Mouse (Mus musculus) adipocyte (in vitro differentiated cells): ENCODE data around the gene Eif5.
"Not testable (repeated sequence)": the region's sequence is repeated elsewhere in the genome, so short reads cannot be mapped to it uniquely, and the experiment has no call there.

Experiments used
- DNase-seq: peaks from one replicate; pipeline ENCODE4 v3.0.0-alpha.2; 2016; ENCODE audit warnings: low spot score

Gene Eif5

GRCm38 (mm10) chr12:111537796-111538291, at the start of gene Eif5:
TSS of gene Eif5 (plus strand) at chr12:111538016.
- peak; percentile 98 for DNase-seq

GRCm38 (mm10) chr12:111489261-111489865, 48.5 kb upstream of the Eif5 start:
- no peak for DNase-seq

GRCm38 (mm10) chr12:111494931-111495330, 42.9 kb upstream of the Eif5 start:
- no peak for DNase-seq

- DNase-seq = no peak
These were observed 40.7 kb upstream of the Eif5 start for GRCm38 (mm10) chr12:111497076-111497475.

- no peak for DNase-seq
These were observed 38.2 kb upstream of the Eif5 start for GRCm38 (mm10) chr12:111499617-111500016.

GRCm38 (mm10) chr12:111500725-111501124, 37.1 kb upstream of the Eif5 start:
- DNase-seq = no peak

GRCm38 (mm10) chr12:111503063-111503567, 34.7 kb upstream of the Eif5 start:
- no peak for DNase-seq

GRCm38 (mm10) chr12:111503571-111503970, 34.2 kb upstream of the Eif5 start:
- no peak for DNase-seq

- DNase-seq = peak; percentile 95
These were observed 32.9 kb upstream of the Eif5 start for GRCm38 (mm10) chr12:111504904-111505303.

GRCm38 (mm10) chr12:111507001-111507400, 30.8 kb upstream of the Eif5 start:
- DNase-seq = no peak

GRCm38 (mm10) chr12:111507962-111508361, 29.9 kb upstream of the Eif5 start:
- DNase-seq = no peak

GRCm38 (mm10) chr12:111508438-111508837, 29.4 kb upstream of the Eif5 start:
- not testable (repeated sequence) for DNase-seq

GRCm38 (mm10) chr12:111512572-111513063, 25.2 kb upstream of the Eif5 start:
- DNase-seq = no peak

- DNase-seq = peak; percentile 78
These were observed 24.1 kb upstream of the Eif5 start for GRCm38 (mm10) chr12:111513673-111514072.

GRCm38 (mm10) chr12:111514231-111514792, 23.5 kb upstream of the Eif5 start:
- DNase-seq = peak; percentile 71

- peak; percentile 43 for DNase-seq
These were observed 22.8 kb upstream of the Eif5 start for GRCm38 (mm10) chr12:111514874-111515649.

GRCm38 (mm10) chr12:111515920-111516319, 21.9 kb upstream of the Eif5 start:
- no peak for DNase-seq

GRCm38 (mm10) chr12:111516826-111517225, 21.0 kb upstream of the Eif5 start:
- DNase-seq = no peak

- no peak for DNase-seq
These were observed 19.9 kb upstream of the Eif5 start for GRCm38 (mm10) chr12:111517901-111518300.

- no peak for DNase-seq
These were observed 19.4 kb upstream of the Eif5 start for GRCm38 (mm10) chr12:111518391-111518790.

- no peak for DNase-seq
These were observed 18.0 kb upstream of the Eif5 start for GRCm38 (mm10) chr12:111519821-111520220.

- DNase-seq = no peak
These were observed 16.8 kb upstream of the Eif5 start for GRCm38 (mm10) chr12:111520994-111521393.

GRCm38 (mm10) chr12:111524469-111524868, 13.3 kb upstream of the Eif5 start:
- no peak for DNase-seq
